Mouse (Mus musculus): Measurements from ENCODE around the gene Bphl.
A peak's percentile ranks its signal among the peaks of the same experiment; 100 is the strongest.

- no peak for TF ChIP-seq MAX (IDR thresholded peaks at IDR 0.05; ENCODE audit: low read depth)
- peak; percentile 96 for TF ChIP-seq POLR2A (IDR thresholded peaks at IDR 0.05; ENCODE audit: insufficient read length, low read depth)
- TF ChIP-seq E2F4 (IDR thresholded peaks at IDR 0.05; ENCODE audit: insufficient read depth), result no peak
- no peak for TF ChIP-seq TCF12 (IDR thresholded peaks at IDR 0.05; ENCODE audit: insufficient read depth, poor library complexity, severe bottlenecking)
Observed at GRCm38 (mm10) chr13:34037172-34038055, at the start of gene Bphl.

Measured in myocyte (in vitro differentiated cells).